ENCODE assay signal across 9 mouse cellular contexts in genomic region chr7:34929614-34930262, GRCm38 (mm10). TPM values are rescaled to one million over a fixed set of nuclear protein-coding genes. Genes with fewer than 3 reads are reported as not detected.
A peak's percentile ranks its signal among the peaks of the same experiment; 100 is the strongest.
DNase-seq lines count a peak whose midpoint lies in the region; ATAC-seq lines count a peak whose summit lies in the region.
"Had no signal": no experiment of that assay in that cellular context is flagged by ENCODE, and none has a peak within 500 bp of the region (broad histone marks: within the 10 kb centered on the region; RNA-seq: fewer than 3 reads in every experiment).

No protein-coding gene starts in this region.

- peak; percentile 78 for ATAC-seq in midbrain, embryonic 13.5 days
- no peak for ATAC-seq in activated CD4-positive, CD25-positive, alpha-beta regulatory T cell, adult 4 months

- peak; percentile 96 for DNase-seq in heart, adult 11 months
- no peak for DNase-seq in heart, postnatal 25 days (ENCODE audit: low spot score)
- DNase-seq in embryonic facial prominence, embryonic 10.5 days (ENCODE audit: low spot score) = peak; percentile 46
- peak; percentile 38 to 41 for DNase-seq in heart, postnatal 10 days
- DNase-seq in lung, postnatal 4 days = no peak
- DNase-seq in frontal cortex, postnatal 14 days (ENCODE audit: low spot score in 2 of 2) = no peak

- no peak overlapping the region for H3K4me2 ChIP-seq in midbrain, embryonic 13.5 days (replicated peaks)

- no peaks in the 10 kb centered on the region for H3K27me3 ChIP-seq in embryonic facial prominence, embryonic 10.5 days (replicated peaks; ENCODE audit: low read depth, poor library complexity, severe bottlenecking)
- H3K27me3 ChIP-seq in midbrain, embryonic 13.5 days = no peaks in the 10 kb centered on the region

- H3K36me3 ChIP-seq in embryonic facial prominence, embryonic 10.5 days (replicated peaks) = peaks cover 38% of the 10 kb centered on the region
- H3K36me3 ChIP-seq in midbrain, embryonic 13.5 days = peaks cover 12% of the 10 kb centered on the region; the same call in 1 of the 2 replicates

- H3K9ac ChIP-seq in midbrain, embryonic 13.5 days (replicated peaks) = peak overlapping the region; percentile 10; the same call in 1 of the 2 replicates

- peaks cover 28% of the 10 kb centered on the region for H3K4me1 ChIP-seq in embryonic facial prominence, embryonic 10.5 days
- peaks cover 43% of the 10 kb centered on the region for H3K4me1 ChIP-seq in midbrain, embryonic 13.5 days (replicated peaks)

- no peak overlapping the region for H3K4me3 ChIP-seq in embryonic facial prominence, embryonic 10.5 days
- no peak overlapping the region for H3K4me3 ChIP-seq in midbrain, embryonic 13.5 days (replicated peaks)

- intact Hi-C loops in heart, postnatal 25 days (cut with DNase I) = no loop called here
- intact Hi-C loops in heart, postnatal 10 days (cut with DNase I) = no loop called here

- H3K9me3 ChIP-seq in embryonic facial prominence, embryonic 10.5 days = no peaks in the 10 kb centered on the region
- H3K9me3 ChIP-seq in midbrain, embryonic 13.5 days = no peaks in the 10 kb centered on the region

- peak overlapping the region; percentile 62 for H3K27ac ChIP-seq in embryonic facial prominence, embryonic 10.5 days (replicated peaks)
- peak overlapping the region; percentile 77 for H3K27ac ChIP-seq in midbrain, embryonic 13.5 days
- H3K27ac ChIP-seq: macrophage had no signal

- 51% methylated on average over 8 of the region's 8 CpGs for WGBS in embryonic facial prominence, embryonic 10.5 days
- WGBS in midbrain, embryonic 13.5 days = 46% methylated on average over 8 of the region's 8 CpGs

RNA-seq across cellular contexts. Expression of gene Pepd, which starts 17.6 kb away (rescaled TPM):
- total RNA-seq in heart, postnatal 25 days (2021) = 10 to 100 TPM; 22.9 to 23.4 TPM
- 77.1 and 79.7 TPM in 2 replicates for polyA plus RNA-seq in embryonic facial prominence, embryonic 10.5 days (2016; fragmentation: Nextera tagmentation; extraction: Ambion mirVana)
- 10 to 100 TPM; 26.3 to 27.6 TPM for total RNA-seq in heart, postnatal 10 days (2021)
- polyA plus RNA-seq in midbrain, embryonic 13.5 days (2015; fragmentation: Nextera tagmentation; extraction: Ambion mirVana) = 55.5 and 56.0 TPM in 2 replicates
- 10 to 100 TPM; 53.8 to 54.2 TPM for polyA plus RNA-seq in activated CD4-positive, CD25-positive, alpha-beta regulatory T cell, adult 4 months (2017; shearing (Covaris generic))

Comparison
In these comparisons a context has a peak if more than half of its experiments do, and no peak if none do; other contexts are left out.
1. DNase-seq: peak in heart, adult 11 months (single experiment), embryonic facial prominence, embryonic 10.5 days (single experiment) and heart, postnatal 10 days (2 of 2); none in heart, postnatal 25 days (single experiment), lung, postnatal 4 days (0 of 2) and frontal cortex, postnatal 14 days (0 of 2).